Mouse (Mus musculus): ENCODE measurements around the gene Ndufc1. TPM values are rescaled to one million over a fixed set of nuclear protein-coding genes. Genes with fewer than 3 reads are reported as not detected.
"Not testable (repeated sequence)": the region's sequence is repeated elsewhere in the genome, so short reads cannot be mapped to it uniquely, and the experiment has no call there.

Ndufc1 gene
- total RNA-seq (2014; rRNA removed): 31.5 and 36.4 TPM in 2 replicates
- polyA plus RNA-seq (2015; fragmentation: Nextera tagmentation; extraction: Ambion mirVana): 961 and 994 TPM in 2 replicates

DNA sequence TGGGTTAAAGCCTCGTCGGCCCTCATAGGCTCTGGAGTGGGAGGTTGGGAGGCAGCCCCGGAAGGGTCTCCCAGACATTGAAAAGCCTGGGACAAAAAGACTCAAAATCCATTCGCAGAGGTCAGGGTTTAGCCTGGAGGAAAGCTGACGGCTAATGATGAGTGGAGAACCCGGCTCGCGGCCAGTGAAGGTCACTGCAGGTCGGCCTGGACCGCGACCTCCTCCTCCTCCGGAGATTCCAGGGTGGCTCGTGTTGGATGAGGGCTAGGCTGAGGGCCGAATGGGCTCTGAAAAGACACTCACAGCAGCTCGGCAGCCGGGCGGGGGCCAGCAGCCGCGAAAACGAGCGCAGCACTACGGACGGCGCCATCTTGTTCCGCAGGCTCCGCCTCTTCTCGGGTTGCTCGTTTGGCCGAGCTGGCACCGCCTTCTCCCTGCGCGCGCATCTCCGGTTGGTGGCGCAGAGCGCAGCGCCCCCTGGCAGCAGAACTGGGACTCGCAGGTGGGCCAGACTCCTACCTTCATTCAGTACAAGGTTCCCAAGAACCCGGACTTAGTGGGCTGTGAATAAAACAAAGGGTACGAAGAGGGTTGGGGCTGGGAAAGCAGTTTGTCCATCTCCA is at the start of gene Ndufc1:
TSS of gene Ndufc1 (minus strand) at position 428 of the 623 bp plus-strand sequence.
- TF ChIP-seq CTCF (IDR thresholded peaks at IDR 0.05): peak; percentile 98
- peak; percentile 92 for ATAC-seq (ENCODE audit: low FRiP score)

DNA sequence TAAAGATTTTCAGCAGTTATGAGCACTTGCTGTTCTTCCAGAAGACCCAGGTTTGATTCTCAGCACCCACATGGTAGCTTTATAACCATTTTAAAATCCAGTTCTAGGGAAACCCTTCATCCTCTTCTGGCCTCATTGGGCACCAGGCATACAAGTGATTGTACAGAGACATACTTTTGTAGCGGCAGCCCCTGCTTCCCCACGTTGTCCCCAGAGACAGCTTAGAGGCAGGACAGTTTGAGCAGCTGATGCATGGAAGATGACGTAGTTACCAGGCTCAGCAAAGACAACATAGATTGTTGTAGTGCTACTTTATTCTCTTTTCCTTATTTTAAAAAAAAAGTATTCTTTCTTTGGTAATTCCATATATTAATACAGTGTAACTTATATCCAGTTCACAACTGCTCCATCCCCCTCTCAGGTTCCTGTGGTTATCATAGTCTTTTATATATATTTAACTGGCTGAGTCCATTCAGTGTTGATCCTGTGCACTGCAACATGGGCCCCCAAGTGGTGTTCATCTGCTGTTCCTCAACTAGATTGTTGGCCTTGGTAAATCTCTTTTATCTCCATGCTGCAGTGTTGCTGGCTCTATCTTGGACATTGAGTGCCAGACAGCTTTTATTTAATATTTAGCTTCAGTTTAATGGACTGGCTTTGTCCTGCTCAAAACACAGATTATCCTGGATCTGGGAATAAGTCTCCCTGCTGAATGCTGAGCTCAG is 26.2 kb upstream of the Ndufc1 start:
- DNase-seq (ENCODE audit: low spot score) (no peak), ATAC-seq (ENCODE audit: low FRiP score) (no peak)
- no peak overlapping the region for H3K4me2 ChIP-seq (ENCODE audit: low read depth, low read length, poor library complexity, severe bottlenecking)
- no peak overlapping the region for H3K9ac ChIP-seq (replicated peaks; ENCODE audit: low read length, poor library complexity, severe bottlenecking)
- no peak overlapping the region for H3K27ac ChIP-seq (ENCODE audit: low read depth, low read length)
- H3K4me3 ChIP-seq (ENCODE audit: low read depth, low read length): no peak overlapping the region
- no peaks in the 10 kb centered on the region for H3K9me3 ChIP-seq (ENCODE audit: low read length)
- no peak for TF ChIP-seq CTCF (IDR thresholded peaks at IDR 0.05)
- H3K27me3 ChIP-seq (ENCODE audit: insufficient read depth, low read length): no peaks in the 10 kb centered on the region
- H3K4me1 ChIP-seq (ENCODE audit: insufficient read depth, low read length): no peaks in the 10 kb centered on the region
- H3K36me3 ChIP-seq (ENCODE audit: insufficient read depth, low read length): no peaks in the 10 kb centered on the region
- WGBS: 80% methylated on average over 3 of the region's 3 CpGs

More for the DNA sequence above, at the start of gene Ndufc1:
- peak within 1 kb of the TSS; percentile 97 for H3K27ac ChIP-seq (ENCODE audit: low read depth, low read length)
- H3K4me2 ChIP-seq (ENCODE audit: low read depth, low read length, poor library complexity, severe bottlenecking): peak within 1 kb of the TSS; percentile 54
- DNase-seq (ENCODE audit: low spot score): peak; percentile 95
- H3K9ac ChIP-seq (replicated peaks; ENCODE audit: low read length, poor library complexity, severe bottlenecking): peak within 1 kb of the TSS; percentile 87
- peak within 1 kb of the TSS; percentile 89 for H3K4me3 ChIP-seq (ENCODE audit: low read depth, low read length)
- under 1% methylated on average over 40 of the region's 40 CpGs for WGBS
- no peaks in the 10 kb centered on the region for H3K27me3 ChIP-seq (ENCODE audit: insufficient read depth, low read length)
- H3K36me3 ChIP-seq (ENCODE audit: insufficient read depth, low read length): peaks cover 10% of the 10 kb centered on the region; the same call in 1 of the 2 replicates
- no peaks in the 10 kb centered on the region for H3K9me3 ChIP-seq (ENCODE audit: low read length)
- H3K4me1 ChIP-seq (ENCODE audit: insufficient read depth, low read length): peaks cover 4% of the 10 kb centered on the region; the same call in 1 of the 2 replicates

DNA sequence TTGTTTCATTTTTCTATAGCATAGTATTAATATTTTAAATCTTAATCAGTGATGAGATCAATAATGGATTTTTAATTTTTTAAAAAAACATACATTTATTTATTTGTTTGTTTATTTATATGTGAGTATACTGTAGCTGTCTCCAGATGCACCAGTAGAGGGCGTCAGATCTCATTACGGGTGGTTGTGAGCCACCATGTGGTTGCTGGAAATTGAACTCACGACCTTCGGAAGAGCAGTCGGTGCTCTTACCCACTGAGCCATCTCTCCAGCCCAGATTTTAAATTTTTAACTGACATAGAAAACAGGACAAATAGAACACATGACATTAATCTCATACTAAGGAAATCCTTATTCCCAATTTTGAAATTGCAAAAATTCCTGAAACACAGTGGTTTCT is 25.6 kb upstream of the Ndufc1 start:
- H3K27me3 ChIP-seq (ENCODE audit: insufficient read depth, low read length); H3K4me1 ChIP-seq (ENCODE audit: insufficient read depth, low read length); H3K36me3 ChIP-seq (ENCODE audit: insufficient read depth, low read length); H3K9me3 ChIP-seq (ENCODE audit: low read length); H3K9ac ChIP-seq (replicated peaks; ENCODE audit: low read length, poor library complexity, severe bottlenecking); ATAC-seq (ENCODE audit: low FRiP score); H3K4me3 ChIP-seq (ENCODE audit: low read depth, low read length); H3K4me2 ChIP-seq (ENCODE audit: low read depth, low read length, poor library complexity, severe bottlenecking); H3K27ac ChIP-seq (ENCODE audit: low read depth, low read length); DNase-seq (ENCODE audit: low spot score): not testable (repeated sequence)
- 88% methylated on average over 5 of the region's 5 CpGs for WGBS

DNA sequence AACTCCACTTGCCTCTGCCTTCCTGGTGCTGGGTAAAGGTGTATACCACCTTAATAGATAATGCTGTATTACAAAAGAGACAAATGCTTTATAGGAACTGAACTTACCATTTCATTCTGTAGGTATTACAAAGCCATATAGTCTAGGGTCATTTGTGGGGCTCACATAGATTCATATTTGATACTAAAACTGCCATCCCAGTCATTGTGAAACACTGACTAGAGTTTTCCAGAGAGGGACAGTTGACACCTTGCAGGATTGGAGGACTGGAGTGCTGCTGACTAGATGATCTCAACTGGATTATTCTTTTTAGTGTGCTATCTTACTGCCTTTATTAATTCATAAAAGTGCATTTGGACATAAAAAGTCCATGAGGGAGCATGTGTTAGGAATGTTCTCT is 16.6 kb upstream of the Ndufc1 start:
- H3K36me3 ChIP-seq (ENCODE audit: insufficient read depth, low read length): no peaks in the 10 kb centered on the region

DNA sequence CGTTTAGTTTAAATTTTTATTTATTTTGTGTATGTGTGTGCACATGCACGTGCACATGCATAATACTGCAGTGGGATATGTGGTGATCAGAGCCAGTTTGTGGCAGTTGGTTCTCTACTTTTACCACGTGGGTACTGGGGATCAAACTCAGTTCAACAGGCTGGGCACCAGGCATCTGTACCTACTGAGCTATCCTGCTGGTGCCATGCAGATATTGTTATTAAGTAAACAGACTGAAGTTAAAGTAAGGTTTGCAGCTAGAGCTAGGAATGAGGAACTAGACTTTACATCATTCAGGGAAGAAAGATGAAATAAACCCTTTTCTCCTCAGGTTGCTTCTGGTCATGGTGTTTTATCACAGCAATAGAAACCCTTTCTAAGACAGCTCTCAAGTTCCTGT is 13.1 kb upstream of the Ndufc1 start:
- Histone ChIP-seq H3K27me3 (ENCODE audit: insufficient read depth, low read length) (no peaks in the 10 kb centered on the region), H3K4me3 (ENCODE audit: low read depth, low read length) (no peak overlapping the region), H3K9me3 (ENCODE audit: low read length) (no peaks in the 10 kb centered on the region), H3K27ac (ENCODE audit: low read depth, low read length) (no peak overlapping the region), H3K4me1 (ENCODE audit: insufficient read depth, low read length) (peaks cover 4% of the 10 kb centered on the region; the same call in 1 of the 2 replicates), H3K9ac (replicated peaks; ENCODE audit: low read length, poor library complexity, severe bottlenecking) (no peak overlapping the region), H3K4me2 (ENCODE audit: low read depth, low read length, poor library complexity, severe bottlenecking) (no peak overlapping the region), H3K36me3 (ENCODE audit: insufficient read depth, low read length) (no peaks in the 10 kb centered on the region)
- TF ChIP-seq CTCF (IDR thresholded peaks at IDR 0.05): no peak
- ATAC-seq (ENCODE audit: low FRiP score) (no peak), DNase-seq (ENCODE audit: low spot score) (no peak)
- WGBS: 88% methylated on average over 3 of the region's 3 CpGs

More for the DNA sequence above, 16.6 kb upstream of the Ndufc1 start:
- no peaks in the 10 kb centered on the region for H3K9me3 ChIP-seq (ENCODE audit: low read length)
- no peak overlapping the region for H3K9ac ChIP-seq (replicated peaks; ENCODE audit: low read length, poor library complexity, severe bottlenecking)
- TF ChIP-seq CTCF (IDR thresholded peaks at IDR 0.05): no peak
- H3K4me3 ChIP-seq (ENCODE audit: low read depth, low read length): no peak overlapping the region
- no peak overlapping the region for H3K4me2 ChIP-seq (ENCODE audit: low read depth, low read length, poor library complexity, severe bottlenecking)
- no peak for ATAC-seq (ENCODE audit: low FRiP score)
- no peak overlapping the region for H3K27ac ChIP-seq (ENCODE audit: low read depth, low read length)
- H3K27me3 ChIP-seq (ENCODE audit: insufficient read depth, low read length): no peaks in the 10 kb centered on the region
- H3K4me1 ChIP-seq (ENCODE audit: insufficient read depth, low read length): no peaks in the 10 kb centered on the region
- DNase-seq (ENCODE audit: low spot score): no peak

DNA sequence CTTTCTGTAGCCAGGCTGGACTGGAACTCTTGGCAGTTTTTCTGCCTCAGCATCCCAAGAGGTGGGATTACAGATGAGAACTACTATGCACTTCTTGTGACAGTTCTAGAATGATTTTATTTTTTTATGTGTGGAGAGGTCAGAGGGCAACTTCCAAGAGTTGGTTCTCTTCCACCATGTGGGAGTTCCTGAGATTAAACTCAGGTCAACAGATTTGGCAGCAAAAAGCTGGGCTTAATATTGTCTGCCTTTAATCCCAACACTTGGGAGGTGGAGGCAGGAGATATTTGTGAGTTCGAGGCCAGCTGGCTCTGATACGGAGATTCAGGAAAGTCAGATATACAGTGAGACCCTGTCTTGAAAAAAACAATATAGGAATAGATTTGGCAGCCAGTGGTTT is 9.2 kb upstream of the Ndufc1 start:
- no peaks in the 10 kb centered on the region for H3K9me3 ChIP-seq (ENCODE audit: low read length)
- peak overlapping the region; percentile 15 for H3K4me2 ChIP-seq (ENCODE audit: low read depth, low read length, poor library complexity, severe bottlenecking)
- ATAC-seq (ENCODE audit: low FRiP score) (no peak), DNase-seq (ENCODE audit: low spot score) (no peak)
- 67% methylated on average over 2 of the region's 2 CpGs for WGBS
- H3K27ac ChIP-seq (ENCODE audit: low read depth, low read length): no peak overlapping the region
- no peaks in the 10 kb centered on the region for H3K27me3 ChIP-seq (ENCODE audit: insufficient read depth, low read length)
- TF ChIP-seq CTCF (IDR thresholded peaks at IDR 0.05): no peak
- peak overlapping the region; percentile 98; the same call in 1 of the 2 replicates for H3K4me3 ChIP-seq (ENCODE audit: low read depth, low read length)
- peaks cover 8% of the 10 kb centered on the region; the same call in 1 of the 2 replicates for H3K4me1 ChIP-seq (ENCODE audit: insufficient read depth, low read length)
- H3K9ac ChIP-seq (replicated peaks; ENCODE audit: low read length, poor library complexity, severe bottlenecking): no peak overlapping the region
- H3K36me3 ChIP-seq (ENCODE audit: insufficient read depth, low read length): no peaks in the 10 kb centered on the region

All from midbrain, postnatal 0 days (tissue).